8 mouse cellular contexts compared by ENCODE assay signal in the genomic region with DNA sequence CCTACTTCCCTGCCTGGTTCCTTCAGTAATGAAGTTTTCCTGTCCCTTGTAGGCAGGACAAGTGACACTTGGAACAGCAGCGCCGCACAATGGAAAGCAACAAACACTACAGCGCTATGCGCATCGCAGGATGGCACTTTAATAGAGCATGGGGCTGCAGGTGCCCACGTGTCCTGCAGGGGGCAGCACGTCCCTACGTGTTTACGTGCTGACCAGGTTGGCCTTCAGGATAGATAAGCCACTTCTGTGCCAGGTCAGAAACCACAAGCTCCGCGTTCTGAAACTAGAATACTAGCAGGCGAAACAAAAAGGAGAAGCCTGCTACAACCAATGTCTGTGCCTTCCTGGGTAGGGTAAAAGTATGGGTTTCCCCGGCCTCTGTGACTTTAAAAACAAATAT. TPM values are rescaled to one million over a fixed set of nuclear protein-coding genes. Genes with fewer than 3 reads are reported as not detected.
DNase-seq lines count a peak whose midpoint lies in the region; ATAC-seq lines count a peak whose summit lies in the region.

No protein-coding gene starts in this region.

- no peak overlapping the region for H3K4me3 ChIP-seq in forebrain, embryonic 11.5 days (ENCODE audit: low read depth, low read length)
- no peak overlapping the region for H3K4me3 ChIP-seq in forebrain, embryonic 16.5 days (replicated peaks; ENCODE audit: low read length)
- H3K4me3 ChIP-seq in forebrain, embryonic 14.5 days (ENCODE audit: low read depth, low read length): no peak overlapping the region

- peak; percentile 88 for DNase-seq in forebrain, embryonic 11.5 days (ENCODE audit: low spot score)
- DNase-seq in brain, adult 2 months (ENCODE audit: low read depth, low spot score): peak; percentile 84
- DNase-seq in forebrain, embryonic 14.5 days (ENCODE audit: low spot score): peak; percentile 69
- peak; percentile 83 for DNase-seq in induced T-regulatory cell, adult 2 months (ENCODE audit: low read depth)
- DNase-seq in left cerebral cortex, postnatal 10 days (ENCODE audit: extremely low spot score in 1 of 2, low spot score in 2 of 2): peak; percentile 58 to 80
- DNase-seq in mesoderm, embryonic 11.5 days (ENCODE audit: low read depth, low spot score): peak; percentile 84
- DNase-seq in spleen, postnatal 36 days (ENCODE audit: low spot score in 2 of 2): peak; percentile 77 to 84

- H3K36me3 ChIP-seq in forebrain, embryonic 11.5 days (ENCODE audit: control insufficient read depth, insufficient read depth, low read length): no peaks in the 10 kb centered on the region
- H3K36me3 ChIP-seq in forebrain, embryonic 16.5 days (ENCODE audit: control insufficient read depth, insufficient read depth): no peaks in the 10 kb centered on the region
- no peaks in the 10 kb centered on the region for H3K36me3 ChIP-seq in forebrain, embryonic 14.5 days (ENCODE audit: control insufficient read depth, insufficient read depth, low read length)

- no peak overlapping the region for H3K27ac ChIP-seq in forebrain, embryonic 11.5 days (ENCODE audit: low read depth, low read length)
- no peak overlapping the region for H3K27ac ChIP-seq in forebrain, embryonic 16.5 days (ENCODE audit: low read length)
- no peak overlapping the region for H3K27ac ChIP-seq in forebrain, embryonic 14.5 days (ENCODE audit: low read depth, low read length)

- H3K27me3 ChIP-seq in forebrain, embryonic 11.5 days (ENCODE audit: control insufficient read depth, insufficient read depth, low read length): no peaks in the 10 kb centered on the region
- no peaks in the 10 kb centered on the region for H3K27me3 ChIP-seq in forebrain, embryonic 16.5 days (replicated peaks; ENCODE audit: control insufficient read depth, insufficient read depth, low read length)
- H3K27me3 ChIP-seq in forebrain, embryonic 14.5 days (replicated peaks; ENCODE audit: control insufficient read depth, insufficient read depth, low read length): no peaks in the 10 kb centered on the region

- no peaks in the 10 kb centered on the region for H3K4me1 ChIP-seq in forebrain, embryonic 11.5 days (replicated peaks; ENCODE audit: control insufficient read depth, insufficient read depth, low read length)
- H3K4me1 ChIP-seq in forebrain, embryonic 16.5 days (replicated peaks; ENCODE audit: control insufficient read depth, insufficient read depth, low read length): peaks cover 4% of the 10 kb centered on the region; the same call in 1 of the 2 replicates
- no peaks in the 10 kb centered on the region for H3K4me1 ChIP-seq in forebrain, embryonic 14.5 days (ENCODE audit: control insufficient read depth, insufficient read depth, low read length)

- no peak overlapping the region for H3K9ac ChIP-seq in forebrain, embryonic 11.5 days (ENCODE audit: low read length)
- no peak overlapping the region for H3K9ac ChIP-seq in forebrain, embryonic 16.5 days (replicated peaks; ENCODE audit: low read depth, low read length)
- H3K9ac ChIP-seq in forebrain, embryonic 14.5 days (ENCODE audit: low read length): no peak overlapping the region

- H3K9me3 ChIP-seq in forebrain, embryonic 11.5 days (ENCODE audit: control insufficient read depth, low read length): no peaks in the 10 kb centered on the region
- no peaks in the 10 kb centered on the region for H3K9me3 ChIP-seq in forebrain, embryonic 16.5 days (ENCODE audit: control insufficient read depth, low read length)
- H3K9me3 ChIP-seq in forebrain, embryonic 14.5 days (replicated peaks; ENCODE audit: control insufficient read depth, low read length): no peaks in the 10 kb centered on the region

- H3K4me2 ChIP-seq in forebrain, embryonic 11.5 days (ENCODE audit: low read depth, low read length, severe bottlenecking): no peak overlapping the region
- no peak overlapping the region for H3K4me2 ChIP-seq in forebrain, embryonic 16.5 days (ENCODE audit: low read length)
- no peak overlapping the region for H3K4me2 ChIP-seq in forebrain, embryonic 14.5 days (ENCODE audit: low read length)

- intact Hi-C loops in left cerebral cortex, postnatal 10 days (cut with DNase I): loop anchor here (5.0 kb wide), 1 partner anchor 61 kb away; no protein-coding TSS in a partner anchor

- ATAC-seq in forebrain, embryonic 11.5 days (replicated peaks; ENCODE audit: low FRiP score): no peak
- ATAC-seq in forebrain, embryonic 16.5 days: no peak
- ATAC-seq in forebrain, embryonic 14.5 days: peak; percentile 40; the same call in 1 of the 2 replicates

- WGBS in forebrain, embryonic 11.5 days: 23% methylated on average over 13 of the region's 13 CpGs
- WGBS in forebrain, embryonic 16.5 days: 17% methylated on average over 13 of the region's 13 CpGs
- WGBS in forebrain, embryonic 14.5 days: 21% methylated on average over 13 of the region's 13 CpGs

RNA-seq across cellular contexts. Expression of gene Scd4, which starts 30.6 kb away (rescaled TPM):
- not detected in 2 replicates for polyA plus RNA-seq in forebrain, embryonic 11.5 days (2014; fragmentation: Nextera tagmentation; extraction: Ambion mirVana)
- polyA plus RNA-seq in forebrain, embryonic 16.5 days (2015; fragmentation: Nextera tagmentation; extraction: Ambion mirVana): 0.07 and 0.16 TPM in 2 replicates
- polyA plus RNA-seq in forebrain, embryonic 14.5 days (2014; fragmentation: Nextera tagmentation; extraction: Ambion mirVana): 0.10 and 0.42 TPM in 2 replicates
- 1 to 10 TPM; 1.5 to 2.4 TPM for total RNA-seq in left cerebral cortex, postnatal 10 days (2021)

RNA-seq across cellular contexts. Expression of gene Scd1, which starts 44.1 kb away (rescaled TPM):
- polyA plus RNA-seq in forebrain, embryonic 11.5 days (2014; fragmentation: Nextera tagmentation; extraction: Ambion mirVana): 18.8 and 19.2 TPM in 2 replicates
- 3.6 and 5.0 TPM in 2 replicates for polyA plus RNA-seq in forebrain, embryonic 16.5 days (2015; fragmentation: Nextera tagmentation; extraction: Ambion mirVana)
- polyA plus RNA-seq in forebrain, embryonic 14.5 days (2014; fragmentation: Nextera tagmentation; extraction: Ambion mirVana): 2.8 and 3.4 TPM in 2 replicates
- 100 to 1,000 TPM; 126 to 130 TPM for total RNA-seq in left cerebral cortex, postnatal 10 days (2021)
